Mouse (Mus musculus) liver, embryonic 15.5 days (tissue): ENCODE measurements around the gene Card11. TPM values are rescaled to one million over a fixed set of nuclear protein-coding genes. Genes with fewer than 3 reads are reported as not detected.

ENCODE experiments used
- ATAC-seq: fragments of 200-750 bp; cut with Nextera tagmentation; 2 replicates; pipeline ENCODE4 v1.8.0; 2017; ENCODE audit warnings: moderate number of reproducible peaks, mild to moderate bottlenecking, moderate library complexity; ENCODE audit not compliant: insufficient read depth
- H3K27ac ChIP-seq: fragments of 300-500 bp; sonication (generic); replicated peaks from 2 replicates; pipeline ENCODE4 v1.5.1; 2015; ENCODE audit warnings: mild to moderate bottlenecking, inconsistent platforms
- H3K27me3 ChIP-seq: fragments of 300-500 bp; sonication (generic); 2 replicates; pipeline ENCODE4 v1.6.1; 2015; ENCODE audit warnings: mild to moderate bottlenecking, inconsistent platforms
- H3K36me3 ChIP-seq: fragments of 300-500 bp; sonication (generic); replicated peaks from 2 replicates; pipeline ENCODE4 v1.6.1; 2015; ENCODE audit warnings: moderate library complexity, mild to moderate bottlenecking, inconsistent platforms
- H3K4me1 ChIP-seq: fragments of 300-500 bp; sonication (generic); replicated peaks from 2 replicates; pipeline ENCODE4 v1.6.1; 2015; ENCODE audit warnings: inconsistent platforms
- H3K4me2 ChIP-seq: fragments of 300-500 bp; sonication (generic); 2 replicates; pipeline ENCODE4 v1.6.1; 2015; ENCODE audit warnings: moderate library complexity, mild to moderate bottlenecking, inconsistent platforms
- H3K4me3 ChIP-seq: fragments of 300-500 bp; sonication (generic); replicated peaks from 2 replicates; pipeline ENCODE4 v1.5.1; 2015; ENCODE audit warnings: mild to moderate bottlenecking, inconsistent platforms
- H3K9ac ChIP-seq: fragments of 300-500 bp; sonication (generic); 2 replicates; pipeline ENCODE4 v1.6.1; 2015; ENCODE audit warnings: moderate library complexity, mild to moderate bottlenecking, inconsistent platforms
- H3K9me3 ChIP-seq: fragments of 300-500 bp; sonication (generic); replicated peaks from 2 replicates; pipeline ENCODE4 v1.6.1; 2016; ENCODE audit warnings: inconsistent platforms
- WGBS: fragments of 180-500 bp; shearing (Covaris S2); methylation state at CpG from one replicate; pipeline ENCODE4 v1.1.7; 2015; ENCODE audit warnings: mixed read lengths; ENCODE audit not compliant: insufficient replicate concordance; 5-methylcytosine and 5-hydroxymethylcytosine counted together
- polyA plus RNA-seq: library from polyadenylated mRNA; unstranded; fragments of >200 nt; fragmentation: Nextera tagmentation; extraction: Ambion mirVana; gene quantifications from 2 replicates; pipeline ENCODE4 v1.2.1, GENCODE M21; 2015

The Card11 gene
- polyA plus RNA-seq, 1 experiment from 2014 or later = 0.26 TPM

DNA sequence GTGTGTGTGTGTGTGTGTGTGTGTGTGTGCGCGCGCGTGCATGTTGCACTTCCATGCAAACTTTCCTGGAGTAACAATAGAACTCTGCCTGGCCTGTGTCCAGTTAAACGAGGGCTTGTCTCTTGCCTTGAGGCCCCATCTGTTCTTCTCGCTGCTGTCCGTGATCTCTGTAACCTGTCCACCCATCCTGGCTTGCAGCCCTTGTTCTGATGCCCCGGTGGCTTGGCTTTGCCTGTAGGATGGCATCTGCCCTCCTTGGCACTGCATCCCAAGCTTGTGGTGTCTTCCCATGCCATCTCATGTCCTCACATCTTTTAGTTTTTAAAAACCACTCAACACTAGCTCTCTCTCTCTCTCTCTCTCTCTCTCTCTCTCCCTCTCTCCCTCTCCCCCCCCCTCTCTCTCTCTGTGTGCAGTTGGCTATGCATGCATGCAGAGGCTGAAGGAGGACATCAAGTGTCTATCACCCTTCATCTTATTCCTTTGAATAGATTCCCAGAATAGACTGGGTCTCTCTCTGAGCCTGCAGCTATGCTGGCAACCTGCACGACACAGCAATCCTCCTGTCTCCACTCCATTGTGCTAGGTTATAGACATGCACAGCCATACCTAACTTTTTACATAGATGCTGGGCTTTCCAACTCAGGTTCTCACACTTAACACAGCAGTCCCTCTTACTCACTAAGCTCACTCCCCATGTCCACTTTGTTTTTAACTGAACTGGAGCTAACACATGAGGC, 14.9 kb downstream of the Card11 start:
- WGBS = 82% methylated on average over 9 of the region's 9 CpGs

DNA sequence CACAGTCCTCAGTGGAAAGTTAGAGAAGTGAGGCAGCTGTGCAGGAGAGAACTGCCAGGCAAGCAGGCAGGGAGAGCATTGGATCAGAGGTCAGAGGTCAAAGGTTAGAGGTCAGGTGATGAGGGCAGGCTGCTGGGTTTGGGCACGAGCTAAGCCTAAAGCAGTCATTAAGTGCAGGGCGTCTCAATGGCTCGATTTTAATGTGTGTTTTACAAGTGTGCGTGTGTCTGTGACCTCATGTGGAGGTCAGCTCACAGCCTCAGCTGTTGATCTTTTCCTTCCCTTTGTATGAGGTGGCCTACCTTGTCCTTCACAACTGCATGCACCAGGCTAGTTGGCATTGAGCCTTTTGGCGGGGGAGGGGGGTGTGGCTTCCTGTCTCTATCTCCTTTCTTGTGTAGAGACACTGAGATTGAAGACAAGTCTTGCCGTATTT, 19.0 kb downstream of the Card11 start:
- no peaks in the 10 kb centered on the region for H3K4me1 ChIP-seq
- H3K36me3 ChIP-seq = no peaks in the 10 kb centered on the region
- H3K4me2 ChIP-seq = no peak overlapping the region
- no peak overlapping the region for H3K9ac ChIP-seq
- no peaks in the 10 kb centered on the region for H3K9me3 ChIP-seq
- H3K4me3 ChIP-seq = no peak overlapping the region
- no peak for ATAC-seq
- 39% methylated on average over 6 of the region's 6 CpGs for WGBS
- no peaks in the 10 kb centered on the region for H3K27me3 ChIP-seq
- H3K27ac ChIP-seq = no peak overlapping the region

More for the DNA sequence above, 14.9 kb downstream of the Card11 start:
- H3K9me3 ChIP-seq = no peaks in the 10 kb centered on the region
- H3K4me1 ChIP-seq = no peaks in the 10 kb centered on the region
- H3K27ac ChIP-seq = no peak overlapping the region
- no peaks in the 10 kb centered on the region for H3K27me3 ChIP-seq
- H3K36me3 ChIP-seq = no peaks in the 10 kb centered on the region
- H3K9ac ChIP-seq = no peak overlapping the region
- H3K4me2 ChIP-seq = no peak overlapping the region
- no peak for ATAC-seq
- H3K4me3 ChIP-seq = no peak overlapping the region

DNA sequence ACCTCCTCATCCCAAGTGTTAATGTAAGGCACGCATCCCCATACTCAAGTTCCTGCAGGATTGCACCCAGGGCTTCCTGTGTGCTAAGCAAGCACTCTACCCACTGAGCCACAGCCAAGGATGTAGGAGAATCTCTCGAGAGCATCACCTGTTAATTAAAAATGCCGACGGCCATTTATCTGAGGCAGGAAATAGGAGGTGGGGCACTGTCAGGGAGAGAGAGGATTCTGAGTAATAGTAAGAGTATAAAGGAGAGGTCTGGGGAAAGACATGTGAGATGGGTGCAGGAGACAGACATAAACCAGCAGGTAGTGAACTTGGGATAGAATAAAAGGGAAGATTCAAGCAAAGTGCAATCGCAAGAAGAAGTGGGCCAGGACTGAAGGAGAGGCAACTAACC, 19.6 kb downstream of the Card11 start:
- Histone ChIP-seq H3K9me3 (no peaks in the 10 kb centered on the region), H3K4me2 (no peak overlapping the region), H3K4me1 (no peaks in the 10 kb centered on the region), H3K27me3 (no peaks in the 10 kb centered on the region), H3K36me3 (no peaks in the 10 kb centered on the region), H3K4me3 (no peak overlapping the region), H3K9ac (no peak overlapping the region), H3K27ac (no peak overlapping the region)
- WGBS = 64% methylated on average over 5 of the region's 5 CpGs
- ATAC-seq = no peak

DNA sequence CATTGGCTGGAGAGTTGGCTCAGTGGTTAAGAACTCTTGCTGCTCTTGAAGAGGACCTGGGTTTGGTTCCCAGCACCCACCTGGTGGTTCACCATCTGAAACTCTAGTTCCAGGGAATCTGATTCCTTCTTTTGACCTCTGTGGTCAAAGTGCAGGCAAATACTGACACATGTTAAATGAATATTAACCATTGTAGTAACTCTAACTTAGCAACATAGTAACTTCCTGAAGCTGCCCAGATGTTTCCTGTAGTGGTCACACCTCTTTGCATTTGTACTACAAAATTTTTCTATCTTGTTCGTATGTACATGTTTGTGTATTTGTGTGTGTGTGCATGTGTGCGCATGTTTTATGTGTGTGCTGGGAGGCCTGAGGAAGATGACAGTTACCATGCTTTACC, 20.3 kb downstream of the Card11 start:
- no peak overlapping the region for H3K27ac ChIP-seq
- no peak overlapping the region for H3K4me2 ChIP-seq
- H3K36me3 ChIP-seq = no peaks in the 10 kb centered on the region
- H3K27me3 ChIP-seq = no peaks in the 10 kb centered on the region
- ATAC-seq = no peak
- WGBS = 54% methylated on average over 2 of the region's 2 CpGs
- H3K9me3 ChIP-seq = no peaks in the 10 kb centered on the region
- no peaks in the 10 kb centered on the region for H3K4me1 ChIP-seq
- no peak overlapping the region for H3K4me3 ChIP-seq
- H3K9ac ChIP-seq = no peak overlapping the region

DNA sequence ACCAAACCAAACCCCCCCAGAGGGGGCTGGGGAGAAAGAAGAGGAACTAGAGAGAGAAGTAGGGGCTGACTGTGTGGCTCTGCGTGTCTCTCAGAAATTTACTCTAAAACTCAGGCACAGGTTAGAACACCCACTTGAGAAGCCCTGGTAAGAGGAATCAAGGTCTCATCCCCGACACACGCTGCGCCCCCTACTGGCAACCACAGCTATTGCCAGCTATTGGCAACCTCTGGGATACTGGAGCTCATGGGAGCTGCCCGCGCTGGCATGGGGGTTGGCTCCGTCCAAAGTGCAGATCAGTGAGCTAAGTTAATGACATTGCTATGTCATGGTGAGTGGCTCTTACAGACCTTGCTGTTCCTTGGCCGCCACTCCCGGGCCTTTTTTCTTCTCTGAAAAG, 37.4 kb downstream of the Card11 start:
- 27% methylated on average over 9 of the region's 9 CpGs for WGBS
- no peaks in the 10 kb centered on the region for H3K9me3 ChIP-seq
- no peak overlapping the region for H3K4me3 ChIP-seq
- no peak overlapping the region for H3K9ac ChIP-seq
- no peak for ATAC-seq
- H3K36me3 ChIP-seq = no peaks in the 10 kb centered on the region
- no peak overlapping the region for H3K4me2 ChIP-seq
- H3K27me3 ChIP-seq = no peaks in the 10 kb centered on the region
- no peaks in the 10 kb centered on the region for H3K4me1 ChIP-seq
- no peak overlapping the region for H3K27ac ChIP-seq

- no peak for ATAC-seq
- no peak overlapping the region for H3K4me3 ChIP-seq
- no peaks in the 10 kb centered on the region for H3K36me3 ChIP-seq
- no peaks in the 10 kb centered on the region for H3K4me1 ChIP-seq
- no peak overlapping the region for H3K9ac ChIP-seq
- H3K9me3 ChIP-seq = no peaks in the 10 kb centered on the region
- 57% methylated on average over 6 of the region's 6 CpGs for WGBS
- no peak overlapping the region for H3K4me2 ChIP-seq
- no peak overlapping the region for H3K27ac ChIP-seq
- H3K27me3 ChIP-seq = no peaks in the 10 kb centered on the region
These were observed 39.6 kb downstream of the Card11 start for GRCm38 (mm10) chr5:140960732-140961131.

- WGBS = 59% methylated on average over 6 of the region's 6 CpGs
- no peak for ATAC-seq
- no peaks in the 10 kb centered on the region for H3K4me1 ChIP-seq
These were observed 41.2 kb downstream of the Card11 start for GRCm38 (mm10) chr5:140959160-140959559.

DNA sequence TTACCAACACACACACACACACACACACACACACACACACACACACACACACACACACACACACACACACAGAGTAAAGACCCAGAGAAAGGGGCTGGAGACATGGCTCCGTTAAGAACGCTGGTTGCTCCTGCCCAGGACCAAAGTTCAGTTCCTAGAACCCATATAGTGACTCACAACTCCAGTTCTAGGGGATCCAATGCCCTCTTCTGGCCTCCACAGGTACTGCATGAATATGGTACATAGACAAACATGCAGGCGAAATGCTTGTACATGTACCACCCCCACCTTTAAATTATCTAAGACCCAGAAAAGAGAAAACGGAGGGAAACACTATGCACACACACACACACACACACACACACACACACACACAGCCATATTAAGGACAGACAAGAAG, 43.3 kb downstream of the Card11 start:
- ATAC-seq = no peak
- 66% methylated on average over 4 of the region's 4 CpGs for WGBS
- no peak overlapping the region for H3K4me3 ChIP-seq

More at GRCm38 (mm10) chr5:140959160-140959559, 41.2 kb downstream of the Card11 start:
- Histone ChIP-seq H3K27me3 (no peaks in the 10 kb centered on the region), H3K4me2 (no peak overlapping the region), H3K9ac (no peak overlapping the region), H3K4me3 (no peak overlapping the region), H3K27ac (no peak overlapping the region), H3K36me3 (no peaks in the 10 kb centered on the region), H3K9me3 (no peaks in the 10 kb centered on the region)

DNA sequence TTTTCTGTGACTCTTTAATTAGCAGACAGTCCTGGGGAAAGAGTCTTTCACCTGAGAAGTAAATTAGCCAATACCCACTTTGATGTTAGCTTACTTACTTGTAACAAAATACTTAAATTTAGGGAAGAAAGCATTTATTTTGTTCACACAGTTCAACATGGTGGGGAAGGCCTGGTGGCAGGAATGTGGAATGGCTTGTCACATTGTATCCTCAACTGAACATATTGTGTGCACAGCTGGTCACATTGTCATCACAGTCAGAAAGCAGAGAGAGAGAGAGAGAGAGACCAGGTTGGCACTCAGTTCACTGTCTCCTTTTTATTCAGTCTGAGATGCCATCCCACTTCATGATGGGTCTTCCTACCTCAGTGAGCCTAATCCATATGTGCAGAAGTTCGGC, 44.7 kb downstream of the Card11 start:
- no peak for ATAC-seq

More for the DNA sequence above, 43.3 kb downstream of the Card11 start:
- no peak overlapping the region for H3K9ac ChIP-seq
- no peak overlapping the region for H3K27ac ChIP-seq
- no peaks in the 10 kb centered on the region for H3K9me3 ChIP-seq
- H3K36me3 ChIP-seq = no peaks in the 10 kb centered on the region
- no peak overlapping the region for H3K4me2 ChIP-seq
- H3K27me3 ChIP-seq = no peaks in the 10 kb centered on the region
- H3K4me1 ChIP-seq = no peaks in the 10 kb centered on the region

GRCm38 (mm10) chr5:140951801-140952200, 48.6 kb downstream of the Card11 start:
- no peak for ATAC-seq
- Histone ChIP-seq H3K27ac (no peak overlapping the region), H3K4me3 (no peak overlapping the region), H3K27me3 (no peaks in the 10 kb centered on the region), H3K4me2 (no peak overlapping the region), H3K9ac (no peak overlapping the region), H3K9me3 (no peaks in the 10 kb centered on the region), H3K4me1 (no peaks in the 10 kb centered on the region), H3K36me3 (no peaks in the 10 kb centered on the region)
- 68% methylated on average over 5 of the region's 5 CpGs for WGBS

More for the DNA sequence above, 44.7 kb downstream of the Card11 start:
- H3K27me3 ChIP-seq = no peaks in the 10 kb centered on the region
- no peaks in the 10 kb centered on the region for H3K36me3 ChIP-seq
- no peak overlapping the region for H3K4me3 ChIP-seq
- H3K4me2 ChIP-seq = no peak overlapping the region
- no peak overlapping the region for H3K9ac ChIP-seq
- no peaks in the 10 kb centered on the region for H3K9me3 ChIP-seq
- no peaks in the 10 kb centered on the region for H3K4me1 ChIP-seq
- WGBS = 57% methylated on average over 1 of the region's 1 CpGs
- no peak overlapping the region for H3K27ac ChIP-seq

GRCm38 (mm10) chr5:140948009-140948408, 52.4 kb downstream of the Card11 start:
- Histone ChIP-seq H3K4me3 (no peak overlapping the region), H3K9me3 (no peaks in the 10 kb centered on the region), H3K36me3 (no peaks in the 10 kb centered on the region), H3K4me1 (no peaks in the 10 kb centered on the region), H3K27me3 (no peaks in the 10 kb centered on the region), H3K4me2 (no peak overlapping the region), H3K9ac (no peak overlapping the region), H3K27ac (no peak overlapping the region)
- 14% methylated on average over 10 of the region's 10 CpGs for WGBS
- no peak for ATAC-seq

DNA sequence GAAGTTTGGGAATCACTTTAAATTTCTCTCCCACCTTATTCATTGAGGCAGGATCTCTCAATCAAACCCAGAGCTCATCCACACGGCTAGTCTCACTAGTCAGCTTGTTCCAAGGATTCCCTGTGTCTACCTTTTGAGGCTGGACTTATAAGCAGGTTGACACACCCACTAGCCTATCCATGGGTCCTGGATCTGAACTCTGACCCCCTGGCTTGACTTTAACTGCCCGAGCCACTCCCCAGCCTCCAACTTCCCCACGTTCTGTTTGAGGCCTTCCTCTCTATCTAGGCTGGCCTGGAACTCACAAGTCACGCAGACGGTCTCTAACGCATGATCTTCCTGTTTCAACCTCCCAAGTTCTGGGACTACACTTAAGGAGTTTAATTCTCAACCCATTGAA, 54.3 kb downstream of the Card11 start:
- Histone ChIP-seq H3K4me2 (no peak overlapping the region), H3K9ac (no peak overlapping the region), H3K4me1 (no peaks in the 10 kb centered on the region), H3K27ac (no peak overlapping the region), H3K9me3 (no peaks in the 10 kb centered on the region), H3K27me3 (no peaks in the 10 kb centered on the region), H3K4me3 (no peak overlapping the region), H3K36me3 (no peaks in the 10 kb centered on the region)
- no peak for ATAC-seq
- WGBS = 43% methylated on average over 6 of the region's 6 CpGs
